Mouse (Mus musculus) intestine, embryonic 14.5 days (tissue): Measurements from ENCODE around the gene Lmntd1. TPM values are rescaled to one million over a fixed set of nuclear protein-coding genes. Genes with fewer than 3 reads are reported as not detected.

Experiments
- ATAC-seq: fragments of 200-750 bp; cut with Nextera tagmentation; replicated peaks from 2 replicates; pipeline ENCODE4 v1.8.0; 2017; ENCODE audit warnings: low read depth, moderate number of reproducible peaks, moderate TSS enrichment, moderate library complexity; ENCODE audit not compliant: low FRiP score, low TSS enrichment
- DNase-seq: peaks from one replicate; pipeline ENCODE4 v3.0.0-alpha.2; 2018; ENCODE audit warnings: low spot score
- H3K27ac ChIP-seq: fragments of 300-500 bp; sonication (generic); 2 replicates; pipeline ENCODE4 v1.5.1; 2014; ENCODE audit warnings: low read depth, mild to moderate bottlenecking, control low read depth
- H3K27me3 ChIP-seq: fragments of 300-500 bp; sonication (generic); replicated peaks from 2 replicates; pipeline ENCODE4 v1.6.1; 2014; ENCODE audit warnings: low read length, control low read depth; ENCODE audit not compliant: control insufficient read depth, insufficient read depth
- H3K36me3 ChIP-seq: fragments of 300-500 bp; sonication (generic); 2 replicates; pipeline ENCODE4 v1.6.1; 2014; ENCODE audit warnings: low read length, control low read depth; ENCODE audit not compliant: control insufficient read depth, insufficient read depth
- H3K4me1 ChIP-seq: fragments of 300-500 bp; sonication (generic); replicated peaks from 2 replicates; pipeline ENCODE4 v1.6.1; 2014; ENCODE audit warnings: low read length, control low read depth, mixed read lengths; ENCODE audit not compliant: control insufficient read depth, insufficient read depth
- H3K4me2 ChIP-seq: fragments of 300-500 bp; sonication (generic); 2 replicates; pipeline ENCODE4 v1.6.1; 2014; ENCODE audit warnings: low read length
- H3K4me3 ChIP-seq: fragments of 300-500 bp; sonication (generic); 2 replicates; pipeline ENCODE4 v1.5.1; 2014; ENCODE audit warnings: low read depth, low read length, control low read depth, mixed read lengths
- H3K9ac ChIP-seq: fragments of 300-500 bp; sonication (generic); 2 replicates; pipeline ENCODE4 v1.6.1; 2014; ENCODE audit warnings: mild to moderate bottlenecking, low read length
- H3K9me3 ChIP-seq: fragments of 300-500 bp; sonication (generic); 2 replicates; pipeline ENCODE4 v1.6.1; 2016; ENCODE audit warnings: low read length, control low read depth; ENCODE audit not compliant: control insufficient read depth
- WGBS: fragments of 180-500 bp; shearing (Covaris S2); extraction: QIAGEN DNeasy Blood & Tissue Kit; methylation state at CpG from one replicate; pipeline ENCODE4 v1.1.7; 2014; 5-methylcytosine and 5-hydroxymethylcytosine counted together
- polyA plus RNA-seq: library from polyadenylated mRNA; unstranded; fragments of >200 nt; fragmentation: Nextera tagmentation; extraction: Ambion mirVana; gene quantifications from 2 replicates; pipeline ENCODE4 v1.2.1, GENCODE M21; 2014

The Lmntd1 gene
- polyA plus RNA-seq, 1 experiment from 2014 or later, result 0.27 TPM

GRCm38 (mm10) chr6:145396534-145396933 is 217.6 kb downstream of the Lmntd1 start:
- no peak for DNase-seq
- WGBS, result 89% methylated on average over 2 of the region's 2 CpGs
- ATAC-seq, result no peak
- H3K9ac ChIP-seq, result no peak overlapping the region
- H3K9me3 ChIP-seq, result no peaks in the 10 kb centered on the region
- H3K4me2 ChIP-seq, result no peak overlapping the region
- H3K4me1 ChIP-seq, result peaks cover 10% of the 10 kb centered on the region
- no peaks in the 10 kb centered on the region for H3K27me3 ChIP-seq
- H3K27ac ChIP-seq, result no peak overlapping the region
- H3K4me3 ChIP-seq, result no peak overlapping the region
- no peaks in the 10 kb centered on the region for H3K36me3 ChIP-seq

- Histone ChIP-seq H3K4me1 (no peaks in the 10 kb centered on the region), H3K36me3 (no peaks in the 10 kb centered on the region), H3K4me3 (no peak overlapping the region), H3K4me2 (no peak overlapping the region), H3K9me3 (no peaks in the 10 kb centered on the region), H3K27me3 (no peaks in the 10 kb centered on the region), H3K27ac (no peak overlapping the region), H3K9ac (no peak overlapping the region)
- DNase-seq (no peak), ATAC-seq (no peak)
- 82% methylated on average over 2 of the region's 2 CpGs for WGBS
Measured at GRCm38 (mm10) chr6:145390421-145390820, 223.7 kb downstream of the Lmntd1 start.

GRCm38 (mm10) chr6:145389904-145390303 is 224.2 kb downstream of the Lmntd1 start:
- no peak overlapping the region for H3K4me2 ChIP-seq
- H3K9ac ChIP-seq, result no peak overlapping the region
- no peaks in the 10 kb centered on the region for H3K9me3 ChIP-seq
- no peaks in the 10 kb centered on the region for H3K4me1 ChIP-seq
- no peaks in the 10 kb centered on the region for H3K36me3 ChIP-seq
- WGBS, result 73% methylated on average over 7 of the region's 7 CpGs
- DNase-seq (no peak), ATAC-seq (no peak)
- no peaks in the 10 kb centered on the region for H3K27me3 ChIP-seq
- H3K27ac ChIP-seq, result no peak overlapping the region
- no peak overlapping the region for H3K4me3 ChIP-seq

GRCm38 (mm10) chr6:145387378-145387777 is 226.7 kb downstream of the Lmntd1 start:
- H3K9ac ChIP-seq, result no peak overlapping the region
- no peak overlapping the region for H3K4me3 ChIP-seq
- DNase-seq, result no peak
- no peaks in the 10 kb centered on the region for H3K4me1 ChIP-seq
- 69% methylated on average over 6 of the region's 6 CpGs for WGBS
- H3K27ac ChIP-seq, result no peak overlapping the region
- no peak overlapping the region for H3K4me2 ChIP-seq
- H3K9me3 ChIP-seq, result no peaks in the 10 kb centered on the region
- no peak for ATAC-seq
- no peaks in the 10 kb centered on the region for H3K36me3 ChIP-seq
- no peaks in the 10 kb centered on the region for H3K27me3 ChIP-seq

- Histone ChIP-seq H3K4me3 (no peak overlapping the region), H3K9me3 (no peaks in the 10 kb centered on the region), H3K9ac (no peak overlapping the region), H3K27me3 (no peaks in the 10 kb centered on the region), H3K36me3 (no peaks in the 10 kb centered on the region), H3K4me2 (no peak overlapping the region), H3K4me1 (no peaks in the 10 kb centered on the region), H3K27ac (no peak overlapping the region)
- ATAC-seq, result no peak
- WGBS, result 76% methylated on average over 12 of the region's 12 CpGs
- no peak for DNase-seq
Measured at GRCm38 (mm10) chr6:145382586-145383380, 231.3 kb downstream of the Lmntd1 start.

DNA sequence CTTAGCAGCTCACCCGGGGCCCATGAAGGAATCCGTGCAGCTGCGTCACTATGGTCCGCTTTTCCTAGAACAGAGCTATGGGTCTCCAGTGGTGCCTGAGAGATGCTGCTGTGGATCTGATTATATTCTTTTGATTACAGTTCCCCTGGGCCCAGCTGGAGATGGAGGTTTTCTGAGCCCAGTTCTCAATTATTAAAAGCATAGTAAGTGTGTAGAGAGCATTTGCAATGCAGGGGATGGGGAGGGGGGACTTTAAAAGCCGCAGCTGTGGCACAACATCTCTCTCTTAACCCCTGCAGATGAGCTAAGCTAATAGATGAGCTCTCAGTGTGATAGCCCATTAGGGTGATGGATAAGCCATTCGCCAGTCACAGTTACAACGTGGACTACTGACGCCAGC is 233.2 kb downstream of the Lmntd1 start:
- H3K27ac ChIP-seq, result no peak overlapping the region
- ATAC-seq, result no peak
- no peak overlapping the region for H3K4me2 ChIP-seq
- no peak overlapping the region for H3K4me3 ChIP-seq
- no peaks in the 10 kb centered on the region for H3K27me3 ChIP-seq
- WGBS, result 81% methylated on average over 8 of the region's 8 CpGs
- DNase-seq, result no peak
- H3K4me1 ChIP-seq, result no peaks in the 10 kb centered on the region
- no peaks in the 10 kb centered on the region for H3K9me3 ChIP-seq
- H3K36me3 ChIP-seq, result no peaks in the 10 kb centered on the region
- H3K9ac ChIP-seq, result no peak overlapping the region

DNA sequence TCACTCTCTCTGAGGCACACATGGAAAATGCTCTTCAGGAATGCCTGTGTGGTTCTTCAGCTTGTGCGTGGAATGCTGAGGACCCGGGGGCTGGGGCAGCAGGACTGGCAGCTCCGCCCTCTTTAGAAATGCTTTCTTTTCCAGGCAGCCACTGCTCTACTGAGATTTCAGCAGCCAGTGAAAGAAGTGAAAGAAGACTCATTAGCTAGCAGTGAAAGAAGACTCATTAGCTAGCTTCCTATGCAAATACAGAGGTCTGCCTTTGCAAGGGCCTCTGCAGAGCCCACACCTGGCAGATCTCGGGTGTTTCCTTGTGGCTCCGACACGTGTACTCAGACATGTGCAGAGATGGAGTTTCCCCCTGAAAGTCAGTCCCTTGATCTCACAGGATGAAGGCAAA is 234.9 kb downstream of the Lmntd1 start:
- H3K27me3 ChIP-seq, result no peaks in the 10 kb centered on the region
- H3K4me3 ChIP-seq, result no peak overlapping the region
- no peak for ATAC-seq
- no peak overlapping the region for H3K27ac ChIP-seq
- H3K9ac ChIP-seq, result no peak overlapping the region
- H3K4me2 ChIP-seq, result no peak overlapping the region
- H3K4me1 ChIP-seq, result no peaks in the 10 kb centered on the region
- no peak for DNase-seq
- WGBS, result 36% methylated on average over 6 of the region's 6 CpGs
- H3K36me3 ChIP-seq, result no peaks in the 10 kb centered on the region
- H3K9me3 ChIP-seq, result no peaks in the 10 kb centered on the region

DNA sequence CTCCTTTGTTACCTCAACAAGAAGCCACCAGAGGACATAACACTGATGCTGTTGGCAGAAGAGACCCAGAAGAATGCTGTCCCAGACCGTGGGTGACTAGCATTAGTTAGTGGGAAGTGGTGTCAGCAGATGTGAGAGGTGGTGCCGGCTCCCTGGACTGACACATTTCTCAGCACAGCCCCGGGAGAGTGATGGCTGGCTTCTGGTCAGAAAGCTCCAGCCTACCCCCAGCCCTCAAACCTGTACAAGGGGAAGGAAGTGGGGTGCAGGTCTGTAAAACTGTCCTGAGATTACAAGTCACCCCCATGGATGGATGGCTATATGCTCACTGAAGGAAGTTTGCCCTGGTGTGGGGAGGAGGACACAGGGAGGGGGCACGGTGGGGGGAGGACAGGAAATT is 235.4 kb downstream of the Lmntd1 start:
- H3K27me3 ChIP-seq, result no peaks in the 10 kb centered on the region
- DNase-seq (no peak), ATAC-seq (no peak)
- H3K4me3 ChIP-seq, result no peak overlapping the region
- H3K9ac ChIP-seq, result no peak overlapping the region
- 56% methylated on average over 4 of the region's 4 CpGs for WGBS
- H3K4me2 ChIP-seq, result no peak overlapping the region
- no peaks in the 10 kb centered on the region for H3K36me3 ChIP-seq
- H3K27ac ChIP-seq, result no peak overlapping the region
- no peaks in the 10 kb centered on the region for H3K9me3 ChIP-seq
- peaks cover 3% of the 10 kb centered on the region; the same call in 1 of the 2 replicates for H3K4me1 ChIP-seq

DNA sequence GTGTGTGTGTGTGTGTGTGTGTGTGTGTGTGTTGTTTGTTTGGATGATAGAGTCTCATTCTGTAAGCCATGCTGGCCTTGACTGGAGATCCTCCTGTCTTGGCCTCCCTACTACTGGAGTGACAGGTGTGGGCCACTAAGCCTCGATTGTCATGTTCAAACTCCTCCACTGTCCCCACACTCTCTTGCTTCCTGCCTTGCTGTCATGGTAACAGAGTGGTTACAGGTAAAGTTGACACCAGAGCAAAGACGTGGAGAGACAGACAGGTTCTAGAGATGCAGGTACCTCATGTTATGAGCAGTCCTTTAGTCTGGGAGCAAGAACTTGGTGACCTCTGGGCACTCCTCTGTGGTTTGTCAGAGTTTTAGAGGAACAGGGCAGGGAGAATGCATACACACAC is 239.7 kb downstream of the Lmntd1 start:
- H3K4me2 ChIP-seq, result no peak overlapping the region
- no peak overlapping the region for H3K27ac ChIP-seq
- no peak overlapping the region for H3K4me3 ChIP-seq
- H3K9ac ChIP-seq, result no peak overlapping the region
- no peaks in the 10 kb centered on the region for H3K36me3 ChIP-seq
- WGBS, result 77% methylated on average over 2 of the region's 2 CpGs
- H3K27me3 ChIP-seq, result no peaks in the 10 kb centered on the region
- ATAC-seq (no peak), DNase-seq (no peak)
- peaks cover 8% of the 10 kb centered on the region; the same call in 1 of the 2 replicates for H3K4me1 ChIP-seq
- H3K9me3 ChIP-seq, result no peaks in the 10 kb centered on the region
